Mouse (Mus musculus) frontal cortex, postnatal 10 days (tissue): Measurements from ENCODE around the gene Zfp975.
"Not testable (repeated sequence)": the region's sequence is repeated elsewhere in the genome, so short reads cannot be mapped to it uniquely, and the experiment has no call there.

Source experiments
- DNase-seq, 2 experiments: peaks; one replicate each; pipeline ENCODE4 v3.0.0; 2022; ENCODE audit warnings: low spot score in 2 of 2, mixed read lengths in 1 of 2

Zfp975 gene

GRCm38 (mm10) chr7:42692362-42693158 is at the start of gene Zfp975:
Gene Zfp975 (minus strand): TSS chr7:42692742.
- DNase-seq: peak; percentile 73 to 83

GRCm38 (mm10) chr7:42738536-42739210 is 46.1 kb upstream of the Zfp975 start:
- no peak for DNase-seq

DNA sequence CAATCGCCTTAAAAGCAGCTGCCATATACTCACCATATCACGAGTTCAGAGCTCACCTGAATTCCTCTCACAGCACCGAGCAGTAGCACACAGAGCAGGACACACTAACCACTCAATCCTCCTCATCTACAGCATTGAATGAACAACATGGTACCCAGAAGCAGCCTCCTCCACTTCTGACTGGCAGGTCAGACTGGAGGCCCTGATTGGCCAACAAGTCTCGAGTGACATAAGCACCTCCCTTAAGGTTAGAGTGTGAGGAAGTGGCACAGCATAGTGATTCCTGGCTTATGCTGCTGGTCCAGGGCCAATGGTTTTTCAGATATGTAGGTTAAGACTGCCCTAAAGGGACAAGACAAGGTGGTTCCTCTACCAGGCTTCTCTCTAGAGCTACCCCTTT is 34.4 kb upstream of the Zfp975 start, which contains the start of gene Gm17067:
Gene Gm17067, minus strand, starts transcription at position 101 of the 400 bp plus-strand sequence.
- DNase-seq: not testable (repeated sequence)

DNA sequence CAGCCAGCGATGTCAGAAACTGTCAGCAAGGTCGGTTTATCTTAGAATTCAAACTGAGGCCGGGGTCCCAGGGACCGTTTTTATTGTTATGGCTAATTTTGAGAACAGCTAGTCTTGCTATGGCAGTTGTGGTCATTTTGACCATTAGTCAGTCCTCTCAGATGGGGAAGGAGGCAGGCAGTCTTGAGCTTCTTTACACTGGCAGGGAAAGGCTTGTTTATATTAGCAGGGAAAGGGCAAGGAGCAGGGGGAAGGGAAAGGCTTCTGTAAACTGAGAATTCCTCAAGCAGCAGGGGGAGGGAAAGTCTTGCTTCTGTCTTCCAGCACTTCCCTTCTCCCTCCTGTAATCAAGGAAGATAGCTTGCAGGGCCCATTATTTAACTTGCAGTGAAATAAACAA is 709 bp upstream of the Zfp975 start:
- peak; percentile 3 to 6 for DNase-seq

- DNase-seq: not testable (repeated sequence)
These were observed 12.5 kb downstream of the Zfp975 start for GRCm38 (mm10) chr7:42680081-42680480.

DNA sequence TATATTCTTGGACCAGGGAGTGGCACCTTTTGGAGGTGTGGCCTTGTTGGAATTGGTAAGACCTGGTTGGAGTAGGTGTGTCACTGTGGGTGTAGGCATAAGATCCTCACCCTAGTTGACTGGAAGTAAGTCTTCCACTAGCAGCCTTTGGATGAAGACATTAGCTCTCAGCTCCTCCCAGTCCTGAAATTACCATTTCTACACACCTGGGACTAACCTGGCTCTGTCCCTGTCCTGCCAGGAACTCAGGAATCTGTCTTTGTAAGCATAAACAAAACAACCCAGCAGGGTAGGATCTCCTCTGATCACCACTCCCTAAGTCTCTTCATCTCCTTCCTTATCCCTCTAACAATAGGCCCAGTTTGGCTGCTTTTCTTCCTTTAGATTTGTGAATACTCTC is 12.9 kb downstream of the Zfp975 start:
- not testable (repeated sequence) for DNase-seq

DNA sequence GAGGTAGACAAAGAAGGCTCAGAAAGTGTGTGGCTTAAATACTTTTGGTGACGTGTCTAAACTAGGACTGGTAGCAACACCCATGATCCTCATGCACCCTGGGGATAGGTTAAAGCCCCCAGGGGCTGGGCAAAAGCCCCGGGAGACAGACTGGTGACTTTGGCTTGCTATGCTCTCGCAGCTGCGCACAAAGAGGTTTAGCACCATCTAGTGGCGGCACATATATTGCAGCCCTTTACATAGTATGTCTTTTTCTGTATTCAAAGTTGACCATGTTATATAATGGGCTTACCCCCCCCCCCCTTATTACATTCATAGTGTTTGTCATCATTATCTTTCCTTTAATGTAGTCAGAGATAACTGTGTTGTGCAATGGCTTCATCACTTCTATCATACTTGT is 32.4 kb downstream of the Zfp975 start:
- DNase-seq: not testable (repeated sequence)

DNA sequence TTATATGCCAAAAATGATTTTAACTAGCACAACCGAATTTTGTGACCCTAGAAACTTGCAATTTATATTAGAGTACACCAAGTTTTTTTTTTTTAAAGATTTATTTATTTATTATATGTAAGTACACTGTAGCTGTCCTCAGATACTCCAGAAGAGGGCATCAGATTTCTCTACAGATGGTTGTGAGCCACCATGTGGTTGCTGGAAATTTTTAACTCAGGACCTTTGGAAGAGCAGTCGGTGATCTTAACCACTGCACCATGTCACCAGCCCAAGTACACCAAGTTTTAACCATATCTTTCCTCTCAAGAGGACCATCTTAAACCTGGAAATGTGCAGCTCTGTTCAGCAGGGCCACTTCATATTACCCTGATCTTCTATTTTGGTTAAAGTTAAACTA is 37.3 kb downstream of the Zfp975 start:
- DNase-seq: not testable (repeated sequence)

GRCm38 (mm10) chr7:42643120-42643620 is 49.4 kb downstream of the Zfp975 start:
- DNase-seq: not testable (repeated sequence)

DNA sequence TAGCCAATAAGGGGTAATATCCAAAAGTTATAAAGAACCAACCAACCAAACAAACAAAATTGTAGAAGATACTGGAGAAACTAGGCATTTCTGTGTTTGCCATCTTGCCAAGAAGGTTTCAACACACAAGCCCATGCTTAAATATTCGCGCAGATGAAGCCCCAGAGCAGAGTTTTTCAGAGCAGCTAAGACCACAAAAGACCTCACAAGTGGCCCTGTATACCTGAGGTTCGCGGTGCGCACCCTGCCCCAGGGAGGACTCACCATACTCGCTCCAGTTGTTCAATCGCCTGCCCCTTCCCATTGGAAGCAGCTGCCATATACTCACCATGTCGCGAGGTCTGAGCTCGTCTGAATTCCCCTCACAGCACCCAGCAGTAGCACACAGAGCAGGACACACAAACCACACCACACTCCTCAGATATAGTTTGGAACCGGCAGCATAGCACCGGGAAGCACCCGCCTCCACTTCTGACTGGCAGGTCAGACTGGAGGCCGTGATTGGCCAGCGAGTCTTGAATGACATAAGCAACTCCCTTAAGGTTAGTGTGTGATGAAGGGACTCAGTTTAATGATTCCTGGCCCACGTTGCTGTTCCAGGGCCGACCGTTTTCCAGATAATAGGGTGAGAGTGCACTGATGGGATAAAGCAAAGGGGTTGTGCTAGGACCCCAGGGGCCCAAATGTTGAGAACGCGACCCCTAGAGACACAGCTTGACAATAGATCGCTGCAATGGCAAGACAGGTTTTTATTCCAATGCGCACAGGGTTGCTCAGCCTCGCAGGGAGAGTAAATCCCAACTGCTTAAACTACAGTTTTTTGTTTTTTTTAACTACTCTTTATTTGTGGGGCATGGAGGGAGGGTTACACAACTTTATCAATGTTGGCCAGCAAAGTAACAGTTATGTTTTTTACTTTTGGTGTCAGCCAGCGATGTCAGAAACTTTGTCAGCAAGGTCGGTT is 50.1 kb downstream of the Zfp975 start, which contains the start of gene Zfp976:
Gene Zfp976, minus strand, starts transcription at position 437 of the 964 bp plus-strand sequence.
- peak; percentile 23 to 61 for DNase-seq

DNA sequence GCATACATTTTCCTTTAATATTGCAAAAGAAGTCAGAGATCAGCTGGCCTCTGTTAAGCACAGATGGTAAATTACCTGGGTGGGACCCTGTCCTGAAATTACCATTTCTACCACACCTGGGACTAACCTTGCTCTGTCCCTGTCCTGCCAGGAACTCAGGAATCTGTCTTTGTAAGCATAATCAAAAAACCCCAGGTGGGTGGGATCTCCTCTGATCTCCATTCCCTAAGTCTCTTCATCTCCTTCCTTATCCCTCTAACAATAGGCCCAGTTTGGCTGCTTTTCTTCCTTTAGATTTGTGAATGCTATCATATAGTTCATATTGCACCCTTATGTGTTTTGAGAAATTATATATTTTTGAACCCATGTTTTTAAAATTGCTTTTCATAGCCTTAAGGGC is 61.5 kb downstream of the Zfp975 start:
- not testable (repeated sequence) for DNase-seq
